ENCODE assay signal across 9 mouse cellular contexts in genomic region chr13:73383585-73383984, GRCm38 (mm10). TPM values are rescaled to one million over a fixed set of nuclear protein-coding genes. Genes with fewer than 3 reads are reported as not detected.
DNase-seq lines count a peak whose midpoint lies in the region; ATAC-seq and TF ChIP-seq lines count a peak whose summit lies in the region.
"Had no signal": no experiment of that assay in that cellular context is flagged by ENCODE, and none has a peak within 500 bp of the region (broad histone marks: within the 10 kb centered on the region; RNA-seq: fewer than 3 reads in every experiment).

No protein-coding gene starts in this region.

- H3K4me1 ChIP-seq in hindbrain, postnatal 0 days (ENCODE audit: insufficient read depth, low read length) = no peaks in the 10 kb centered on the region
- H3K4me1 ChIP-seq in hindbrain, embryonic 14.5 days (replicated peaks; ENCODE audit: control insufficient read depth, insufficient read depth, low read length) = no peaks in the 10 kb centered on the region
- H3K4me1 ChIP-seq in forebrain, embryonic 15.5 days = no peaks in the 10 kb centered on the region
- H3K4me1 ChIP-seq: neural tube, embryonic 13.5 days had no signal

- ATAC-seq in hindbrain, postnatal 0 days = no peak
- no peak for ATAC-seq in hindbrain, embryonic 14.5 days (ENCODE audit: low FRiP score)
- ATAC-seq in forebrain, embryonic 15.5 days (replicated peaks) = no peak

- intact Hi-C loops in gastrocnemius, postnatal 36 days (cut with DNase I) = no loop called here

- H3K36me3 ChIP-seq in hindbrain, postnatal 0 days (ENCODE audit: insufficient read depth, low read length) = no peaks in the 10 kb centered on the region
- H3K36me3 ChIP-seq in hindbrain, embryonic 14.5 days (replicated peaks; ENCODE audit: control insufficient read depth, insufficient read depth) = no peaks in the 10 kb centered on the region
- H3K36me3 ChIP-seq in splenic B cell, adult 2 months (ENCODE audit: control insufficient read depth, insufficient read depth, low read length, poor library complexity, severe bottlenecking) = no peaks in the 10 kb centered on the region
- H3K36me3 ChIP-seq in forebrain, embryonic 15.5 days = no peaks in the 10 kb centered on the region
- H3K36me3 ChIP-seq: neural tube, embryonic 13.5 days had no signal

- DNase-seq in hindbrain, postnatal 0 days (ENCODE audit: low spot score) = no peak
- no peak for DNase-seq in hindbrain, embryonic 14.5 days (ENCODE audit: low spot score)
- DNase-seq in 416B (ENCODE audit: low read depth) = peak; percentile 56
- peak; percentile 64 for DNase-seq in ES-CJ7 (ENCODE audit: low read depth, low spot score)
- peak; percentile 45 for DNase-seq in forelimb bud, embryonic 11.5 days (ENCODE audit: low read depth, low spot score)
- peak; percentile 71 for DNase-seq in splenic B cell, adult 2 months (ENCODE audit: low read depth, low spot score)
- no peak for DNase-seq in gastrocnemius, postnatal 36 days

- TF ChIP-seq CTCF in hindbrain, postnatal 0 days (IDR thresholded peaks at IDR 0.05; ENCODE audit: low read depth) = peak; percentile 58

- H3K4me2 ChIP-seq in hindbrain, postnatal 0 days (ENCODE audit: low read depth, low read length) = no peak overlapping the region
- H3K4me2 ChIP-seq in hindbrain, embryonic 14.5 days (replicated peaks) = no peak overlapping the region
- no peak overlapping the region for H3K4me2 ChIP-seq in forebrain, embryonic 15.5 days (replicated peaks)
- H3K4me2 ChIP-seq: neural tube, embryonic 13.5 days had no signal

- no peak overlapping the region for H3K4me3 ChIP-seq in hindbrain, postnatal 0 days (ENCODE audit: low read length)
- H3K4me3 ChIP-seq in hindbrain, embryonic 14.5 days (replicated peaks; ENCODE audit: low read length) = no peak overlapping the region
- H3K4me3 ChIP-seq in forebrain, embryonic 15.5 days = no peak overlapping the region
- H3K4me3 ChIP-seq: neural tube, embryonic 13.5 days had no signal

- no peak overlapping the region for H3K9ac ChIP-seq in hindbrain, postnatal 0 days (replicated peaks; ENCODE audit: low read length)
- no peak overlapping the region for H3K9ac ChIP-seq in hindbrain, embryonic 14.5 days
- no peak overlapping the region for H3K9ac ChIP-seq in forebrain, embryonic 15.5 days (replicated peaks)
- H3K9ac ChIP-seq: neural tube, embryonic 13.5 days had no signal

- H3K27ac ChIP-seq in hindbrain, postnatal 0 days = no peak overlapping the region
- H3K27ac ChIP-seq in hindbrain, embryonic 14.5 days = no peak overlapping the region
- no peak overlapping the region for H3K27ac ChIP-seq in forebrain, embryonic 15.5 days (replicated peaks)
- H3K27ac ChIP-seq: neural tube, embryonic 13.5 days had no signal

- peaks cover 2% of the 10 kb centered on the region; the same call in 1 of the 2 replicates for H3K9me3 ChIP-seq in hindbrain, postnatal 0 days (ENCODE audit: low read length)
- H3K9me3 ChIP-seq in hindbrain, embryonic 14.5 days (ENCODE audit: control insufficient read depth, low read length) = no peaks in the 10 kb centered on the region
- H3K9me3 ChIP-seq in forebrain, embryonic 15.5 days = no peaks in the 10 kb centered on the region

- WGBS in hindbrain, postnatal 0 days = 68% methylated on average over 3 of the region's 3 CpGs
- 69% methylated on average over 3 of the region's 3 CpGs for WGBS in hindbrain, embryonic 14.5 days
- WGBS in forebrain, embryonic 15.5 days = 69% methylated on average over 3 of the region's 3 CpGs

- no peaks in the 10 kb centered on the region for H3K27me3 ChIP-seq in hindbrain, postnatal 0 days (ENCODE audit: insufficient read depth, low read length)
- H3K27me3 ChIP-seq in hindbrain, embryonic 14.5 days (ENCODE audit: control insufficient read depth, insufficient read depth, low read length) = no peaks in the 10 kb centered on the region
- no peaks in the 10 kb centered on the region for H3K27me3 ChIP-seq in splenic B cell, adult 2 months (ENCODE audit: control insufficient read depth, insufficient read depth, low read length, poor library complexity, severe bottlenecking)
- H3K27me3 ChIP-seq in forebrain, embryonic 15.5 days = no peaks in the 10 kb centered on the region
- H3K27me3 ChIP-seq: neural tube, embryonic 13.5 days had no signal

RNA-seq across cellular contexts. Expression of gene Ndufs6, which starts 55.2 kb away (rescaled TPM):
- total RNA-seq in hindbrain, postnatal 0 days (2014; rRNA removed) = 70.5 and 91.4 TPM in 2 replicates
- 498 and 525 TPM in 2 replicates for polyA plus RNA-seq in hindbrain, postnatal 0 days (2015; fragmentation: Nextera tagmentation; extraction: Ambion mirVana)
- polyA plus RNA-seq in hindbrain, embryonic 14.5 days (2014; fragmentation: Nextera tagmentation; extraction: Ambion mirVana) = 397 and 433 TPM in 2 replicates
- 357 and 367 TPM in 2 replicates for polyA plus RNA-seq in forebrain, embryonic 15.5 days (2015; fragmentation: Nextera tagmentation; extraction: Ambion mirVana)
- 100 to 1,000 TPM; 402 to 419 TPM for total RNA-seq in gastrocnemius, postnatal 36 days (2021)

RNA-seq across cellular contexts. Expression of gene Mrpl36, which starts 55.3 kb away (rescaled TPM):
- 39.9 and 41.0 TPM in 2 replicates for total RNA-seq in hindbrain, postnatal 0 days (2014; rRNA removed)
- 69.2 and 76.0 TPM in 2 replicates for polyA plus RNA-seq in hindbrain, postnatal 0 days (2015; fragmentation: Nextera tagmentation; extraction: Ambion mirVana)
- 80.6 and 80.9 TPM in 2 replicates for polyA plus RNA-seq in hindbrain, embryonic 14.5 days (2014; fragmentation: Nextera tagmentation; extraction: Ambion mirVana)
- polyA plus RNA-seq in forebrain, embryonic 15.5 days (2015; fragmentation: Nextera tagmentation; extraction: Ambion mirVana) = 91.0 and 99.8 TPM in 2 replicates
- 10 to 100 TPM; 39.2 to 42.5 TPM for total RNA-seq in gastrocnemius, postnatal 36 days (2021)

Comparison
In these comparisons a context has a peak if more than half of its experiments do, and no peak if none do; other contexts are left out.
1. DNase-seq: peak in 416B (single experiment), ES-CJ7 (single experiment), forelimb bud, embryonic 11.5 days (single experiment) and splenic B cell, adult 2 months (single experiment); none in hindbrain, postnatal 0 days (single experiment), hindbrain, embryonic 14.5 days (single experiment) and gastrocnemius, postnatal 36 days (0 of 2).